In genomic region chr11:101055418-101055817, GRCm38 (mm10) we compare ENCODE assay signal across 15 mouse cellular contexts. TPM values are rescaled to one million over a fixed set of nuclear protein-coding genes. Genes with fewer than 3 reads are reported as not detected.
DNase-seq lines count a peak whose midpoint lies in the region; ATAC-seq and TF ChIP-seq lines count a peak whose summit lies in the region.
"Had no signal": no experiment of that assay in that cellular context is flagged by ENCODE, and none has a peak within 500 bp of the region (broad histone marks: within the 10 kb centered on the region; RNA-seq: fewer than 3 reads in every experiment).

No protein-coding gene starts in this region.

- ATAC-seq in heart, embryonic 13.5 days (ENCODE audit: extremely low read depth, insufficient number of reproducible peaks, low FRiP score, low TSS enrichment): no peak
- ATAC-seq in lung, embryonic 15.5 days (ENCODE audit: borderline replicate concordance, extremely low read depth, low FRiP score, low TSS enrichment): no peak

- no peak overlapping the region for H3K4me3 ChIP-seq in heart, embryonic 13.5 days
- H3K4me3 ChIP-seq in layer of hippocampus, adult 2 months: no peak overlapping the region
- H3K4me3 ChIP-seq in lung, embryonic 15.5 days: no peak overlapping the region
- H3K4me3 ChIP-seq: embryonic facial prominence, embryonic 15.5 days; hindbrain, embryonic 15.5 days; liver, embryonic 15.5 days; midbrain, embryonic 10.5 days had no signal

- H3K27ac ChIP-seq in heart, embryonic 13.5 days (replicated peaks): peak overlapping the region; percentile 98; the same call in 1 of the 2 replicates
- peak overlapping the region; percentile 88; the same call in 1 of the 2 replicates for H3K27ac ChIP-seq in layer of hippocampus, adult 2 months
- H3K27ac ChIP-seq in lung, embryonic 15.5 days: peak overlapping the region; percentile 95
- H3K27ac ChIP-seq: embryonic facial prominence, embryonic 15.5 days; hindbrain, embryonic 15.5 days; liver, embryonic 15.5 days; midbrain, embryonic 10.5 days had no signal

- H3K36me3 ChIP-seq in heart, embryonic 13.5 days: peaks cover 60% of the 10 kb centered on the region
- 0 out of 2 replicates have a peak, but pooled peaks cover 2% of the 10 kb centered on the region for H3K36me3 ChIP-seq in lung, embryonic 15.5 days

- no peaks in the 10 kb centered on the region for H3K27me3 ChIP-seq in heart, embryonic 13.5 days (replicated peaks)
- no peaks in the 10 kb centered on the region for H3K27me3 ChIP-seq in lung, embryonic 15.5 days
- H3K27me3 ChIP-seq: embryonic facial prominence, embryonic 15.5 days; hindbrain, embryonic 15.5 days; liver, embryonic 15.5 days had no signal

- H3K9me3 ChIP-seq in heart, embryonic 13.5 days: peaks cover 4% of the 10 kb centered on the region; the same call in 1 of the 2 replicates
- no peaks in the 10 kb centered on the region for H3K9me3 ChIP-seq in lung, embryonic 15.5 days
- H3K9me3 ChIP-seq: embryonic facial prominence, embryonic 15.5 days; hindbrain, embryonic 15.5 days; liver, embryonic 15.5 days; midbrain, embryonic 10.5 days had no signal

- peaks cover 65% of the 10 kb centered on the region for H3K4me1 ChIP-seq in heart, embryonic 13.5 days
- H3K4me1 ChIP-seq in lung, embryonic 15.5 days: peaks cover 58% of the 10 kb centered on the region
- H3K4me1 ChIP-seq: hindbrain, embryonic 15.5 days had no signal

- 74% methylated on average over 14 of the region's 14 CpGs for WGBS in heart, embryonic 13.5 days
- 69% methylated on average over 14 of the region's 14 CpGs for WGBS in lung, embryonic 15.5 days

- no peak for DNase-seq in heart, adult 8-10 months (ENCODE audit: low spot score)
- no peak for DNase-seq in layer of hippocampus, adult 2 months (ENCODE audit: low spot score in 2 of 2)
- DNase-seq in layer of hippocampus, adult 8-10 months (ENCODE audit: low spot score in 2 of 2): no peak
- peak; percentile 49 for DNase-seq in lung, postnatal 14 days
- DNase-seq in retina, embryonic 14.5 days (ENCODE audit: low spot score): no peak
- DNase-seq: kidney, adult 18-20 months; kidney, postnatal 36 days; right cerebral cortex, adult 18-20 months had no signal

- peak overlapping the region; percentile 74 for H3K9ac ChIP-seq in heart, embryonic 13.5 days
- H3K9ac ChIP-seq in lung, embryonic 15.5 days: no peak overlapping the region
- H3K9ac ChIP-seq: embryonic facial prominence, embryonic 15.5 days; hindbrain, embryonic 15.5 days; liver, embryonic 15.5 days had no signal

- no peak overlapping the region for H3K4me2 ChIP-seq in heart, embryonic 13.5 days
- no peak overlapping the region for H3K4me2 ChIP-seq in lung, embryonic 15.5 days
- H3K4me2 ChIP-seq: embryonic facial prominence, embryonic 15.5 days; hindbrain, embryonic 15.5 days; liver, embryonic 15.5 days had no signal

- TF ChIP-seq CTCF in layer of hippocampus, adult 2 months (conservative IDR thresholded peaks at IDR 0.05): no peak

RNA-seq across cellular contexts. Expression of gene Naglu, which starts 14.4 kb away (rescaled TPM):
- 13.5 and 13.7 TPM in 2 replicates for polyA plus RNA-seq in heart, embryonic 13.5 days (2015; fragmentation: Nextera tagmentation; extraction: Ambion mirVana)
- 10 to 100 TPM in 1 of 4 experiments, 1 to 10 TPM in 3; 7.3 to 10.1 (median 7.8) TPM for total RNA-seq in heart, adult 8-10 months (2022)
- total RNA-seq in layer of hippocampus, adult 2 months (2021): 1 to 10 TPM; 8.7 to 9.6 TPM
- total RNA-seq in layer of hippocampus, adult 8-10 months (2022): 10 to 100 TPM in 2 of 4 experiments, 1 to 10 TPM in 2; 7.3 to 22.9 (median 15.2) TPM
- polyA plus RNA-seq in lung, embryonic 15.5 days (2015; fragmentation: Nextera tagmentation; extraction: Ambion mirVana): 20.4 and 22.5 TPM in 2 replicates

RNA-seq across cellular contexts. Expression of gene Hsd17b1, which starts 22.8 kb away (rescaled TPM):
- 0.14 and 0.17 TPM in 2 replicates for polyA plus RNA-seq in heart, embryonic 13.5 days (2015; fragmentation: Nextera tagmentation; extraction: Ambion mirVana)
- total RNA-seq in heart, adult 8-10 months (2022): 1 to 10 TPM in 1 of 4 experiments, under 1 TPM in 3; 0.22 to 1.5 (median 0.52) TPM
- under 1 TPM; 0.71 to 0.92 TPM for total RNA-seq in layer of hippocampus, adult 2 months (2021)
- total RNA-seq in layer of hippocampus, adult 8-10 months (2022): 1 to 10 TPM in 3 of 4 experiments, under 1 TPM in 1; 0.83 to 1.4 (median 1.2) TPM
- 0.11 and 0.15 TPM in 2 replicates for polyA plus RNA-seq in lung, embryonic 15.5 days (2015; fragmentation: Nextera tagmentation; extraction: Ambion mirVana)
- polyA plus RNA-seq: midbrain, embryonic 10.5 days; stomach, embryonic 14.5 days had no signal

RNA-seq across cellular contexts. Expression of gene Coasy, which starts 26.9 kb away (rescaled TPM):
- 26.8 and 28.4 TPM in 2 replicates for polyA plus RNA-seq in heart, embryonic 13.5 days (2015; fragmentation: Nextera tagmentation; extraction: Ambion mirVana)
- total RNA-seq in heart, adult 8-10 months (2022): 10 to 100 TPM; 14.5 to 21.0 (median 17.6) TPM
- 10 to 100 TPM; 24.9 to 25.8 TPM for total RNA-seq in layer of hippocampus, adult 2 months (2021)
- total RNA-seq in layer of hippocampus, adult 8-10 months (2022): 10 to 100 TPM; 24.5 to 29.1 (median 27.6) TPM
- 42.8 and 43.2 TPM in 2 replicates for polyA plus RNA-seq in lung, embryonic 15.5 days (2015; fragmentation: Nextera tagmentation; extraction: Ambion mirVana)

RNA-seq across cellular contexts. Expression of gene Mlx, which starts 31.7 kb away (rescaled TPM):
- 36.3 and 41.6 TPM in 2 replicates for polyA plus RNA-seq in heart, embryonic 13.5 days (2015; fragmentation: Nextera tagmentation; extraction: Ambion mirVana)
- total RNA-seq in heart, adult 8-10 months (2022): 10 to 100 TPM; 15.5 to 24.4 (median 20.0) TPM
- 10 to 100 TPM; 40.0 to 41.1 TPM for total RNA-seq in layer of hippocampus, adult 2 months (2021)
- total RNA-seq in layer of hippocampus, adult 8-10 months (2022): 10 to 100 TPM; 36.2 to 41.6 (median 39.6) TPM
- 43.4 and 54.1 TPM in 2 replicates for polyA plus RNA-seq in lung, embryonic 15.5 days (2015; fragmentation: Nextera tagmentation; extraction: Ambion mirVana)

RNA-seq across cellular contexts. Expression of gene Psmc3ip, which starts 39.8 kb away (rescaled TPM):
- polyA plus RNA-seq in heart, embryonic 13.5 days (2015; fragmentation: Nextera tagmentation; extraction: Ambion mirVana): 21.4 and 26.6 TPM in 2 replicates
- 1 to 10 TPM; 2.3 to 3.1 (median 2.8) TPM for total RNA-seq in heart, adult 8-10 months (2022)
- 1 to 10 TPM; 4.4 to 4.7 TPM for total RNA-seq in layer of hippocampus, adult 2 months (2021)
- total RNA-seq in layer of hippocampus, adult 8-10 months (2022): 1 to 10 TPM; 2.5 to 5.4 (median 3.9) TPM
- polyA plus RNA-seq in lung, embryonic 15.5 days (2015; fragmentation: Nextera tagmentation; extraction: Ambion mirVana): 35.1 and 37.5 TPM in 2 replicates
